Mouse (Mus musculus): ENCODE results near the gene Lrmda. TPM values are rescaled to one million over a fixed set of nuclear protein-coding genes. Genes with fewer than 3 reads are reported as not detected.

Gene Lrmda
- total and polyA plus RNA-seq, 3 experiments: 5.1 to 5.9 TPM; not detected in 1

DNA sequence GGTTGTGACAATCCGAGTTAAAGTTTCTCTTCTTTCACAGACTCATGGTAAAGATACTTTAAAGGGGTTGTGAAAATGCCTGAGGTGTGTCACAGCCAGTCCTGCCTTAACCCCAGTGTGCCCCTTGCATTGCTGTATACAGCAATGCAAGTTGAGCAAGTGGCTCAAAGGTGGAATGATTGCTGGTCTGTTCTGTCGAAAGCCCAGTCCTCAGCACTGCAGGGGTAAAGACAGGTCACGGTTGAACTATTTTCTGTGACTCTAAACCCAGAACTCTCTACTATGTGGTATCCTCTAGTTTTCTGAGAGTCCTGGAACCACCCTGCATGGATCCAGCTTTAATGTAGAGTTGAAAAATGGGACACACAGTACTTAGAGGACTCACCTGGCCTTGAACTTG, 87.3 kb downstream of the Lrmda start:
- H3K9me3 ChIP-seq (replicated peaks; ENCODE audit: insufficient read depth, low read length): no peaks in the 10 kb centered on the region
- no peaks in the 10 kb centered on the region for H3K27me3 ChIP-seq (ENCODE audit: control insufficient read depth in 1 of 2, insufficient read depth in 2 of 2, low read length in 2 of 2)
- H3K27ac ChIP-seq (ENCODE audit: control insufficient read depth, low read depth, low read length): no peak overlapping the region
- TF ChIP-seq MEF2A (IDR thresholded peaks at IDR 0.05; ENCODE audit: extremely low read depth, insufficient replicate concordance, low read depth, low read length, poor library complexity, severe bottlenecking) (no peak), JUND (IDR thresholded peaks at IDR 0.05; ENCODE audit: low read depth, low read length) (no peak), CHD2 (IDR thresholded peaks at IDR 0.05; ENCODE audit: low read length) (no peak), USF1 (IDR thresholded peaks at IDR 0.05; ENCODE audit: low read depth, low read length) (no peak), GATA1 (IDR thresholded peaks at IDR 0.05; ENCODE audit: low read depth, low read length) (no peak), E2F4 (IDR thresholded peaks at IDR 0.05; ENCODE audit: borderline replicate concordance, low read depth, low read length) (no peak), MXI1 (IDR thresholded peaks at IDR 0.05; ENCODE audit: low read depth, low read length) (no peak), CHD1 (IDR thresholded peaks at IDR 0.05; ENCODE audit: low read depth, low read length) (no peak), POLR2A (IDR thresholded peaks at IDR 0.05; ENCODE audit: control insufficient read depth in 1 of 2, insufficient read depth in 1 of 2, low read depth in 1 of 2, low read length in 2 of 2, poor library complexity in 1 of 2) (no peak), USF2 (IDR thresholded peaks at IDR 0.05; ENCODE audit: borderline replicate concordance in 1 of 2, insufficient read depth in 1 of 2, low read depth in 1 of 2, low read length in 2 of 2) (no peak), MAZ (IDR thresholded peaks at IDR 0.05; ENCODE audit: low read depth, low read length) (no peak), MYC (IDR thresholded peaks at IDR 0.05; ENCODE audit: low read depth, low read length) (no peak), RAD21 (IDR thresholded peaks at IDR 0.05; ENCODE audit: low read depth, low read length) (no peak), TCF12 (IDR thresholded peaks at IDR 0.05; ENCODE audit: low read depth, low read length) (no peak)
- DNase-seq (ENCODE audit: low read depth, low spot score): no peak
- no peak overlapping the region for H3K9ac ChIP-seq (ENCODE audit: control insufficient read depth, low read depth, low read length, poor library complexity, severe bottlenecking)
- H3K79me2 ChIP-seq (ENCODE audit: control insufficient read depth, insufficient read depth, low read length, poor library complexity): no peaks in the 10 kb centered on the region
- H3K4me1 ChIP-seq (ENCODE audit: control insufficient read depth in 1 of 2, insufficient read depth in 2 of 2, low read length in 2 of 2): peaks cover 3 to 14% of the 10 kb centered on the region in 2 experiments
- H3K36me3 ChIP-seq (ENCODE audit: control insufficient read depth in 1 of 2, insufficient read depth in 2 of 2, low read length in 2 of 2): peaks cover 0 to 9% of the 10 kb centered on the region in 2 experiments; a peak in 2 of 4 replicates
- no peak overlapping the region for H3K4me3 ChIP-seq (ENCODE audit: control insufficient read depth in 1 of 2, insufficient read depth in 1 of 2, low read depth in 2 of 2, low read length in 2 of 2)

DNA sequence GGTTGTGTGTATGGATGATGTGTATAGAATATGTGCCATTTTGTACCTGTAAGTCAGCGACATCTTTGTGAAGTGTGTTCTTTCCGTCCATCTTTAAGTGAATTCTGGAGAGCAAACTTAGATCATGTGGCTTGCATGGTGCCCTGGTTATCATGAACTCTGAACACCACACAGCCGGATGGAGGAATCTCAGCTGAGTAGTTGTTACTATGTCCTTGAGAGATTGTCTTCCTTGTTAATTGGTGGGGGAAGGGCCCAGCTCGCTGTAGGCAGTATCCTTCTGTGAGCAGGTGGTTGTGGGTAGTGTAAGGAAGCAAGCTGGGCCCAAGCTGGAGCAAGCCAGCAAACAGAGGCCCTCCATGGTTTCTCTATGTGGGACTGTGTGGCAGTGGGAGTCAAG, 89.9 kb downstream of the Lrmda start:
- no peaks in the 10 kb centered on the region for H3K27me3 ChIP-seq (ENCODE audit: control insufficient read depth in 1 of 2, insufficient read depth in 2 of 2, low read length in 2 of 2)
- no peak for TF ChIP-seq ZNF384 (IDR thresholded peaks at IDR 0.05; ENCODE audit: low read depth, low read length)
- TF ChIP-seq EP300 (IDR thresholded peaks at IDR 0.05; ENCODE audit: low read depth in 1 of 2, low read length in 2 of 2): no peak
- no peak for TF ChIP-seq ETS1 (IDR thresholded peaks at IDR 0.05; ENCODE audit: low read depth, low read length)
- TF ChIP-seq GATA1 (IDR thresholded peaks at IDR 0.05; ENCODE audit: low read depth, low read length): no peak
- no peak for TF ChIP-seq KAT2A (conservative IDR thresholded peaks at IDR 0.05; ENCODE audit: low read depth, low read length)
- TF ChIP-seq MAFK (IDR thresholded peaks at IDR 0.05; ENCODE audit: borderline replicate concordance, low read depth, low read length): no peak
- no peak for TF ChIP-seq ELF1 (IDR thresholded peaks at IDR 0.05; ENCODE audit: low read depth, low read length)
- no peak for TF ChIP-seq E2F4 (IDR thresholded peaks at IDR 0.05; ENCODE audit: borderline replicate concordance, low read depth, low read length)
- TF ChIP-seq UBTF (IDR thresholded peaks at IDR 0.05; ENCODE audit: borderline replicate concordance, insufficient read depth, low read depth, low read length): no peak
- TF ChIP-seq TBP (IDR thresholded peaks at IDR 0.05; ENCODE audit: low read depth, low read length): no peak
- TF ChIP-seq BHLHE40 (IDR thresholded peaks at IDR 0.05; ENCODE audit: borderline replicate concordance, low read depth, low read length): no peak
- no peak for TF ChIP-seq USF1 (IDR thresholded peaks at IDR 0.05; ENCODE audit: low read depth, low read length)
- TF ChIP-seq NRF1 (IDR thresholded peaks at IDR 0.05; ENCODE audit: insufficient read depth, low read depth, low read length, poor library complexity, severe bottlenecking): no peak
- no peak for TF ChIP-seq USF2 (IDR thresholded peaks at IDR 0.05; ENCODE audit: borderline replicate concordance in 1 of 2, insufficient read depth in 1 of 2, low read depth in 1 of 2, low read length in 2 of 2)
- TF ChIP-seq RCOR1 (IDR thresholded peaks at IDR 0.05; ENCODE audit: low read depth, low read length): no peak
- TF ChIP-seq ZKSCAN1 (IDR thresholded peaks at IDR 0.05; ENCODE audit: low read depth, low read length): no peak
- no peak for TF ChIP-seq SMC3 (IDR thresholded peaks at IDR 0.05; ENCODE audit: low read depth, low read length)
- no peak for TF ChIP-seq POLR2AphosphoS2 (IDR thresholded peaks at IDR 0.05; ENCODE audit: low read length)
- no peaks in the 10 kb centered on the region for H3K9me3 ChIP-seq (replicated peaks; ENCODE audit: insufficient read depth, low read length)
- peaks cover 2 to 3% of the 10 kb centered on the region in 2 experiments; a peak in 3 of 4 replicates for H3K4me1 ChIP-seq (ENCODE audit: control insufficient read depth in 1 of 2, insufficient read depth in 2 of 2, low read length in 2 of 2)
- H3K79me2 ChIP-seq (ENCODE audit: control insufficient read depth, insufficient read depth, low read length, poor library complexity): no peaks in the 10 kb centered on the region
- H3K36me3 ChIP-seq (ENCODE audit: control insufficient read depth in 1 of 2, insufficient read depth in 2 of 2, low read length in 2 of 2): no peaks in the 10 kb centered on the region
- no peak for DNase-seq (ENCODE audit: low read depth, low spot score)
- H3K4me3 ChIP-seq (ENCODE audit: control insufficient read depth in 1 of 2, insufficient read depth in 1 of 2, low read depth in 2 of 2, low read length in 2 of 2): no peak overlapping the region
- no peak overlapping the region for H3K9ac ChIP-seq (ENCODE audit: control insufficient read depth, low read depth, low read length, poor library complexity, severe bottlenecking)
- no peak overlapping the region for H3K27ac ChIP-seq (ENCODE audit: control insufficient read depth, low read depth, low read length)
